Mouse (Mus musculus) heart, adult 2 months (tissue): ENCODE data around the gene Ssrp1.

Source experiments
- CTCF ChIP-seq: fragments of 200-600 bp; IDR thresholded peaks from 2 replicates; pipeline ENCODE4 v1.8.1; 2022; ENCODE audit warnings: antibody characterized with exemption, mild to moderate bottlenecking, moderate library complexity
- EP300 ChIP-seq: fragments of 200-500 bp; IDR thresholded peaks from 2 replicates; pipeline ENCODE4 v1.6.1; 2011; ENCODE audit warnings: low read depth, low read length, control low read depth; ENCODE audit not compliant: insufficient read depth

GRCm38 (mm10) chr2:85049277-85049676 lies 12.2 kb downstream of the Ssrp1 start:
- no peak for TF ChIP-seq CTCF
- no peak for TF ChIP-seq EP300
